25 mouse cellular contexts compared by ENCODE assay signal in genomic region chr11:69147546-69147945, GRCm38 (mm10). TPM values are rescaled to one million over a fixed set of nuclear protein-coding genes. Genes with fewer than 3 reads are reported as not detected.
DNase-seq lines count a peak whose midpoint lies in the region; TF ChIP-seq lines count a peak whose summit lies in the region.
"Had no signal": no experiment of that assay in that cellular context is flagged by ENCODE, and none has a peak within 500 bp of the region (broad histone marks: within the 10 kb centered on the region; RNA-seq: fewer than 3 reads in every experiment).

No protein-coding gene starts in this region.

- H3K27ac ChIP-seq in testis, adult 2 months (ENCODE audit: control insufficient read depth, insufficient read depth, low read depth, low read length), result peak overlapping the region; percentile 57; the same call in 1 of the 2 replicates
- H3K27ac ChIP-seq: embryonic facial prominence, embryonic 10.5 days; heart, embryonic 13.5 days; kidney, embryonic 15.5 days; macrophage had no signal

- H3K36me3 ChIP-seq in testis, adult 2 months (ENCODE audit: control insufficient read depth, insufficient read depth, low read length), result no peaks in the 10 kb centered on the region
- H3K36me3 ChIP-seq: embryonic facial prominence, embryonic 10.5 days; heart, embryonic 13.5 days; kidney, embryonic 15.5 days had no signal

- no peak for TF ChIP-seq POLR2A in testis, adult 2 months (IDR thresholded peaks at IDR 0.05; ENCODE audit: control insufficient read depth, low read depth, low read length)

- no peaks in the 10 kb centered on the region for H3K4me1 ChIP-seq in testis, adult 2 months (ENCODE audit: control insufficient read depth, insufficient read depth, low read length)
- H3K4me1 ChIP-seq: heart, embryonic 13.5 days had no signal

- H3K4me3 ChIP-seq in testis, adult 2 months (ENCODE audit: control insufficient read depth, low read depth, low read length), result no peak overlapping the region
- H3K4me3 ChIP-seq: embryonic facial prominence, embryonic 10.5 days; heart, embryonic 13.5 days; kidney, embryonic 15.5 days had no signal

- peak; percentile 35 for DNase-seq in adrenal gland, postnatal 10 days
- no peak for DNase-seq in adrenal gland, postnatal 4 days (ENCODE audit: low spot score in 2 of 2)
- DNase-seq in cerebellum, postnatal 25 days, result peak; percentile 38 to 55
- no peak for DNase-seq in cerebellum, adult 11-12 months
- peak; percentile 41 to 70 for DNase-seq in layer of hippocampus, adult 18-20 months (ENCODE audit: low spot score in 2 of 2)
- no peak for DNase-seq in layer of hippocampus, adult 11-12 months (ENCODE audit: low spot score)
- no peak for DNase-seq in testis, postnatal 10 days (ENCODE audit: low spot score)
- DNase-seq: gastrocnemius, postnatal 10 days; heart, adult 18-20 months; heart, postnatal 14 days; kidney, adult 11 months; kidney, postnatal 36 days; right cerebral cortex, postnatal 14 days; spleen, adult 18-20 months; thymus, postnatal 36 days had no signal

- no peaks in the 10 kb centered on the region for H3K27me3 ChIP-seq in testis, adult 2 months (ENCODE audit: control insufficient read depth, insufficient read depth, low read length)

- TF ChIP-seq CTCF in testis, adult 2 months (IDR thresholded peaks at IDR 0.05; ENCODE audit: control insufficient read depth, insufficient read depth, insufficient replicate concordance, low read depth, low read length), result no peak

RNA-seq across cellular contexts. Expression of gene Alox12b, which starts 9.2 kb away (rescaled TPM):
- not detected for total RNA-seq in adrenal gland, postnatal 10 days (2021)
- total RNA-seq in adrenal gland, postnatal 4 days (2021), result not detected
- 10 to 100 TPM; 10.7 to 18.4 TPM for total RNA-seq in layer of hippocampus, adult 18-20 months (2021)
- 0.29 and 0.49 TPM in 2 replicates for polyA plus RNA-seq in testis, adult 2 months (2012; rRNA removed)
- total RNA-seq: common myeloid progenitor, adult 5-6 weeks; gastrocnemius, postnatal 10 days; heart, adult 18-20 months; heart, postnatal 14 days; liver, adult 2 months had no signal
- polyA plus RNA-seq: heart, embryonic 13.5 days; liver, adult 2 months; liver, embryonic 16.5 days; lung, postnatal 0 days; macrophage had no signal

RNA-seq across cellular contexts. Expression of gene Aloxe3, which starts 21.9 kb away (rescaled TPM):
- total RNA-seq in adrenal gland, postnatal 10 days (2021), result under 1 TPM; 0.60 to 0.76 TPM
- total RNA-seq in adrenal gland, postnatal 4 days (2021), result under 1 TPM; 0.67 to 0.73 TPM
- 1 to 10 TPM; 8.6 to 9.1 TPM for total RNA-seq in layer of hippocampus, adult 18-20 months (2021)
- 6.1 and 7.0 TPM in 2 replicates for polyA plus RNA-seq in testis, adult 2 months (2012; rRNA removed)
- total RNA-seq: common myeloid progenitor, adult 5-6 weeks; heart, adult 18-20 months; heart, postnatal 14 days; liver, adult 2 months had no signal
- polyA plus RNA-seq: macrophage had no signal

RNA-seq across cellular contexts. Expression of gene 9130213A22Rik, which starts 25.2 kb away (rescaled TPM):
- total RNA-seq in adrenal gland, postnatal 10 days (2021), result under 1 TPM; 0.48 to 0.66 TPM
- total RNA-seq in adrenal gland, postnatal 4 days (2021), result 1 to 10 TPM; 1.3 to 1.4 TPM
- total RNA-seq in layer of hippocampus, adult 18-20 months (2021), result 1 to 10 TPM; 1.3 to 1.6 TPM
- 0.24 and 0.28 TPM in 2 replicates for polyA plus RNA-seq in testis, adult 2 months (2012; rRNA removed)
- total RNA-seq: common myeloid progenitor, adult 5-6 weeks; liver, adult 2 months had no signal
- polyA plus RNA-seq: hindbrain, embryonic 11.5 days; liver, embryonic 16.5 days had no signal

RNA-seq across cellular contexts. Expression of gene Hes7, which starts 27.3 kb away (rescaled TPM):
- under 1 TPM; 0.18 to 0.36 TPM for total RNA-seq in adrenal gland, postnatal 10 days (2021)
- under 1 TPM; 0.51 to 0.59 TPM for total RNA-seq in adrenal gland, postnatal 4 days (2021)
- total RNA-seq in layer of hippocampus, adult 18-20 months (2021), result 1 to 10 TPM; 1.1 to 1.6 TPM
- 0.17 TPM in 2 replicates for polyA plus RNA-seq in testis, adult 2 months (2012; rRNA removed)
- total RNA-seq: common myeloid progenitor, adult 5-6 weeks; gastrocnemius, postnatal 10 days; liver, adult 2 months had no signal
- polyA plus RNA-seq: macrophage had no signal

RNA-seq across cellular contexts. Expression of gene Alox8, which starts 50.1 kb away (rescaled TPM):
- not detected for total RNA-seq in adrenal gland, postnatal 10 days (2021)
- total RNA-seq in adrenal gland, postnatal 4 days (2021), result under 1 TPM in 1 of 2 experiments, not detected in 1; 0.08 TPM
- 10 to 100 TPM in 1 of 2 experiments, 1 to 10 TPM in 1; 8.6 to 10.1 TPM for total RNA-seq in layer of hippocampus, adult 18-20 months (2021)
- polyA plus RNA-seq in testis, adult 2 months (2012; rRNA removed), result 0.05 and 0.06 TPM in 2 replicates
- total RNA-seq: common myeloid progenitor, adult 5-6 weeks; liver, adult 2 months had no signal
- polyA plus RNA-seq: hindbrain, embryonic 11.5 days; liver, adult 2 months; macrophage had no signal

Comparison
In these comparisons a context has a peak if more than half of its experiments do, and no peak if none do; other contexts are left out.
1. DNase-seq: peak in adrenal gland, postnatal 10 days (single experiment), cerebellum, postnatal 25 days (2 of 2) and layer of hippocampus, adult 18-20 months (2 of 2); none in adrenal gland, postnatal 4 days (0 of 2), cerebellum, adult 11-12 months (single experiment), layer of hippocampus, adult 11-12 months (single experiment) and testis, postnatal 10 days (single experiment).
2. RNA of gene Alox12b, which starts 9.2 kb away (total RNA-seq): 10.7 to 18.4 TPM in layer of hippocampus, adult 18-20 months; not detected in adrenal gland, postnatal 10 days and not detected in adrenal gland, postnatal 4 days; every median in the first group is over 10 times any median in the second.
3. RNA of gene Aloxe3, which starts 21.9 kb away (total RNA-seq): 8.6 to 9.1 TPM in layer of hippocampus, adult 18-20 months; 0.60 to 0.76 TPM in adrenal gland, postnatal 10 days and 0.67 to 0.73 TPM in adrenal gland, postnatal 4 days; every median in the first group is over 4 times any median in the second.